Mouse (Mus musculus) ES-Bruce4 (cell line): ENCODE data around the gene Tchp. TPM values are rescaled to one million over a fixed set of nuclear protein-coding genes. Genes with fewer than 3 reads are reported as not detected.

Experiments used
- H3K27ac ChIP-seq: 2 replicates; pipeline ENCODE4 v1.5.1; 2012; ENCODE audit warnings: low read length, inconsistent platforms; ENCODE audit not compliant: insufficient read depth
- H3K27me3 ChIP-seq: 2 replicates; pipeline ENCODE4 v1.6.1; 2012; ENCODE audit warnings: mild to moderate bottlenecking, low read length, inconsistent platforms; ENCODE audit not compliant: control insufficient read depth, poor library complexity, insufficient read depth, severe bottlenecking
- H3K36me3 ChIP-seq: 2 replicates; pipeline ENCODE4 v1.6.1; 2012; ENCODE audit warnings: inconsistent platforms, mild to moderate bottlenecking, low read length, moderate library complexity; ENCODE audit not compliant: control insufficient read depth, poor library complexity, insufficient read depth, severe bottlenecking
- H3K4me1 ChIP-seq: one replicate; pipeline ENCODE4 v1.8.1; 2011; ENCODE audit warnings: low read length; ENCODE audit not compliant: control insufficient read depth, insufficient read depth
- H3K4me3 ChIP-seq: 2 replicates; pipeline ENCODE4 v1.5.1; 2011; ENCODE audit warnings: low read depth, mild to moderate bottlenecking, low read length
- H3K9ac ChIP-seq: 2 replicates; pipeline ENCODE4 v1.6.1; 2012; ENCODE audit warnings: low read depth, mild to moderate bottlenecking, inconsistent platforms; ENCODE audit not compliant: poor library complexity, severe bottlenecking
- H3K9me3 ChIP-seq: replicated peaks from 2 replicates; pipeline ENCODE4 v1.6.1; 2012; ENCODE audit warnings: mild to moderate bottlenecking, low read length, inconsistent platforms; ENCODE audit not compliant: control insufficient read depth, poor library complexity, insufficient read depth, severe bottlenecking
- CTCF ChIP-seq: IDR thresholded peaks from one replicate; pipeline ENCODE4 v1.8.1; 2011; ENCODE audit warnings: low read depth, low read length
- EP300 ChIP-seq: IDR thresholded peaks from 2 replicates; pipeline ENCODE4 v1.6.1; 2011; ENCODE audit warnings: low read depth, low read length; ENCODE audit not compliant: insufficient read depth
- POLR2A ChIP-seq: IDR thresholded peaks from one replicate; pipeline ENCODE4 v1.8.1; 2011; ENCODE audit warnings: low read length; ENCODE audit not compliant: insufficient read depth
- polyA plus RNA-seq: library from polyadenylated mRNA; stranded (reverse); fragments of >200 nt; gene quantifications from 2 replicates; pipeline ENCODE4 v1.2.4, GENCODE M21; 2011; ENCODE audit warnings: low read depth; ENCODE audit not compliant: missing spikeins, insufficient read depth, insufficient read length

Tchp gene
- polyA plus RNA-seq, 1 experiment = 11.2 TPM

DNA sequence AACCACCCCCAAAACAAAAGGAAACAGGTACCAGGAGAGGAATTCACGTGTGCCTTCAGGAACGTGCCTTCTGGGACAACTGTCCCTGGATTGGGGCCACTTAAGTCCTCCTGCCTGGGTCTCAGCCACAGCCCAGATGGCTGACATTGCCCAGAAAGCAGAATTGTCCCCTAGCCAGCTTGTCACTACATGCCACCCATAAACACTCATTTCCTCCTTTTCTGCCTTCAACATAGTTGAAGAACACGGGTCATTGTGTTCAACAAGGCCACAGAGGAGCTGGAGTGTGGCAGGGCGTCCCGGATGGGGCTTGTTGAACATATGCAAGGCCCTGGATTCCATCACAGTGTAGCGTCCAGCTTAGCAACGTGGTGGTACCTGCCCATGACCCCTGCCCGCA, 25.8 kb upstream of the Tchp start:
- H3K36me3 ChIP-seq = no peaks in the 10 kb centered on the region
- H3K9ac ChIP-seq = no peak overlapping the region
- H3K4me1 ChIP-seq = no peaks in the 10 kb centered on the region
- TF ChIP-seq EP300 (no peak), POLR2A (no peak), CTCF (no peak)
- H3K27ac ChIP-seq = no peak overlapping the region
- no peaks in the 10 kb centered on the region for H3K27me3 ChIP-seq
- no peaks in the 10 kb centered on the region for H3K9me3 ChIP-seq
- no peak overlapping the region for H3K4me3 ChIP-seq

DNA sequence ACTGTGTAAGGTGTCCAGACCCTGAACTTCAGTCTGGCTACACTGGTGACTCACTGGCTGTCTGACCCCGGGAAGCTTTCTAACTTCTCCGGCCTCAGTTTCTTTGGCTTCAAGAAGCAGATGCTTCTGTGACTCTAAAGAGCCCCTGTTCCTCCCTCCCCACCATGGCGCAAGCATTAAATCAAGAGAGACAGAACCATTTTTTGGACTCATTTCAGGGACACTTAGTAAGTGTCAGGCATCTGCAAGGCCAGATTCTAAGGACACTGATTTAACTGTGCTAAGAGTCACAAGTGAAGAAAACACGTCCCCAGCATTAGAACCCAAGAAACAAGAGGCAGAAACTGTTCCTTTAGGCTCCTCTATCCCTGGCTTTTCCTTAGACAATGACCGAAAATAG, 21.6 kb upstream of the Tchp start:
- no peak overlapping the region for H3K27ac ChIP-seq
- no peak overlapping the region for H3K4me3 ChIP-seq
- peaks cover 10% of the 10 kb centered on the region for H3K4me1 ChIP-seq
- TF ChIP-seq EP300 (no peak), CTCF (no peak), POLR2A (no peak)
- H3K9ac ChIP-seq = no peak overlapping the region
- no peaks in the 10 kb centered on the region for H3K27me3 ChIP-seq
- no peaks in the 10 kb centered on the region for H3K9me3 ChIP-seq
- H3K36me3 ChIP-seq = no peaks in the 10 kb centered on the region

DNA sequence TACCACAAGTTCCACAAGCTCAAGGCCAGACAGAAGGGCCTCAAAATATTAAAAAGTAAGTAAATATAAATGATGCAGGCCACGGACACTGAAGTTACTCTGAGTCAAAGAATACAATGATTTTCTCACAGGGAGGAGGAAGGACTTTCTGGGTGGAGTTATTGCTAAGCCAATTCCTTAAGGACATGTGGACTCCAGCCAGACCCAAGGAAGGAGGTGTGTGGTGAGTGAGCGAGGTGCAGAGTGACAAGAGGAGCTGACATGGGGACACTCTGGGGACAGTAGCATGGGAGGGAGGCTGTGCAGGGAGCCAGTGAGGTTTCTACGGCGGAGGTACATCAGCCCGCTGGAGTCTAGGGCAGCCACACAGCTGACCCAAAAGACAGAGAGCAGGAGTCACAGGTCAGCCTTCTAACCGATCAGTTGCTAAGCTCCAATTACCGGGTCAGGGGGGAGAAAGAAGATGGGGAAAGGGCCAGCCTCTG, 20.8 kb upstream of the Tchp start:
- Histone ChIP-seq H3K27me3 (no peaks in the 10 kb centered on the region), H3K4me3 (no peak overlapping the region), H3K4me1 (peaks cover 10% of the 10 kb centered on the region), H3K36me3 (no peaks in the 10 kb centered on the region), H3K9me3 (no peaks in the 10 kb centered on the region), H3K27ac (no peak overlapping the region), H3K9ac (no peak overlapping the region)
- TF ChIP-seq CTCF (no peak), POLR2A (no peak), EP300 (no peak)

DNA sequence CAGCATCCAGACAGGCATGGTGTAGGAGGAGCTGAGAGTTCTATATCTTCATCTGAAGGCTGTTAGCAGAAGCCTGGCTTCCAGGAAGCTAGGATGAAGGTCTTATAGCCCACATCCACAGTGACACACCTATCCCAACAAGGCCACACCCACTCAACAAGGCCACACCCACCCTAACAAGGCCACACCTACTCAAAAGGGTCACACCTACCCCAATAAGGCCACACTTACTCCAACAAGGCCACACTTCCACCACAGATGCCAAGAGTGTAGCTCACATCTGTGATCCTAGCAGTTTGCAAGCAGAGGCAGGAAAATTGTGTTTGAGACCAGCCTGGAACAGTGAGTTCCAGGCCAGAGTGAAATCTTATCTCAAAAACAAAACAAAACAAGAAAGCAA, 19.7 kb upstream of the Tchp start:
- Histone ChIP-seq H3K27me3 (no peaks in the 10 kb centered on the region), H3K27ac (no peak overlapping the region), H3K36me3 (no peaks in the 10 kb centered on the region), H3K9ac (no peak overlapping the region), H3K4me3 (no peak overlapping the region), H3K4me1 (peaks cover 10% of the 10 kb centered on the region), H3K9me3 (no peaks in the 10 kb centered on the region)
- TF ChIP-seq CTCF (no peak), EP300 (no peak), POLR2A (no peak)

DNA sequence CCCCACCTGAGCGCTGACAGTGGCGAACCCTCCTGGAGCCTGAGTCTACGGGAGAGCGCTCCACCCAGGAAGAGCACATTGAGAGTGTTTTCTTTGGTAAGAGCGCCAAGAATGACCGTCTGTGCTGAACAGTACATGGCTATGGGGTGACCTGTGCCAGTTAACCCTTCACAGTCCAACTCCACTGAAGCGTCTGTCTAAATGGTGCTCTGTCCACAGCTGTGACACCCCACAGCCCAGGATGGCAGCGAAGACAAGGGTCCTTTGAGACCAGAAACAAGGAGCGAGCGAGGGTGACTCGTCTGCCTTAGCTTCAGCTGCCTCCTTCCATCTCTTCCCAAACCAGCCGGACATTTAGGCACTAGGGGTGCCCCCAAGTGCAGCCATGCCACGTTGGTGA, 18.9 kb upstream of the Tchp start:
- Histone ChIP-seq H3K9me3 (no peaks in the 10 kb centered on the region), H3K4me1 (peaks cover 10% of the 10 kb centered on the region), H3K27ac (no peak overlapping the region), H3K9ac (no peak overlapping the region), H3K4me3 (no peak overlapping the region), H3K27me3 (no peaks in the 10 kb centered on the region), H3K36me3 (no peaks in the 10 kb centered on the region)
- TF ChIP-seq POLR2A (no peak), CTCF (no peak), EP300 (no peak)

DNA sequence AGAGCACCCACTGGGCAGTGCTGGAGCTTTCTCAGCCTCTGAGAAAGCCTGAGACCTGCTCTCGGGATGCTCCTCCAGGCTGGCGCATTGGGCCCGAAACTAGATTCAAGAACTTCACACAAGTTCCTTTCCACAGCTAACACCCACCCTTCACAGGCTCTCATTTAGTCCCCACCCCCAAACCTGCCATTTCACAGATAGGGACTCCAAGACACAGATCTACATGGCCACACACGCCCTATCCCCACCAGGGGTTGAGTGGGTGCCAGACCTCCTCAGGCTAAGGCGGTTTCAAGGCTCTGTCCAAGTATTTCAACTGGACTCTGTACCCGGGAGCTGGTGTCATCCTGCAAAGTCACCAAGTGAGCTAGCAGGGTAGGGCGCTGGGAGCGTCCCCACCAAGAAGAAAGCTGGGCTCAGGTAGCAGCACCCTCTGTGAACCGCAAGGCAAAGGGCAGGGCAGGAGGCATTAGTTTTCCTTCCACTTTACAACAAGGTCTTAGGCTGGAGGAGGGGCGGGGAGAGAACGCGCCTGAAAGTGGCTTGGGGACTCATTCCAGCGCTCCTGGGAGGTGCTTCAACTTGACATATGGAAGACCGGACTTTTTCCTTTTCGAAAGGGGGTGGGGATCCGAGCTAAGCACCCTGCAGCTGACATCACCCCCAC, 17.7 kb upstream of the Tchp start:
- Histone ChIP-seq H3K27me3 (no peaks in the 10 kb centered on the region), H3K36me3 (no peaks in the 10 kb centered on the region), H3K4me1 (peaks cover 10% of the 10 kb centered on the region), H3K9me3 (no peaks in the 10 kb centered on the region), H3K4me3 (peak overlapping the region; percentile 97), H3K27ac (no peak overlapping the region), H3K9ac (peak overlapping the region; percentile 71)
- TF ChIP-seq EP300 (no peak), CTCF (no peak), POLR2A (no peak)
